Mouse (Mus musculus) cerebellum, adult 2 months (tissue): ENCODE data around the gene Fam234b.

Experiments
- CTCF ChIP-seq: fragments of 200-500 bp; IDR thresholded peaks from 2 replicates; pipeline ENCODE4 v1.5.1; 2011; ENCODE audit warnings: low read depth, mild to moderate bottlenecking, control low read depth, low read length, moderate library complexity, borderline replicate concordance; ENCODE audit not compliant: insufficient read depth
- POLR2A ChIP-seq: fragments of 200-500 bp; IDR thresholded peaks from 2 replicates; pipeline ENCODE4 v1.6.1; 2011; ENCODE audit warnings: low read length, control low read depth, borderline replicate concordance; ENCODE audit not compliant: insufficient read depth

DNA sequence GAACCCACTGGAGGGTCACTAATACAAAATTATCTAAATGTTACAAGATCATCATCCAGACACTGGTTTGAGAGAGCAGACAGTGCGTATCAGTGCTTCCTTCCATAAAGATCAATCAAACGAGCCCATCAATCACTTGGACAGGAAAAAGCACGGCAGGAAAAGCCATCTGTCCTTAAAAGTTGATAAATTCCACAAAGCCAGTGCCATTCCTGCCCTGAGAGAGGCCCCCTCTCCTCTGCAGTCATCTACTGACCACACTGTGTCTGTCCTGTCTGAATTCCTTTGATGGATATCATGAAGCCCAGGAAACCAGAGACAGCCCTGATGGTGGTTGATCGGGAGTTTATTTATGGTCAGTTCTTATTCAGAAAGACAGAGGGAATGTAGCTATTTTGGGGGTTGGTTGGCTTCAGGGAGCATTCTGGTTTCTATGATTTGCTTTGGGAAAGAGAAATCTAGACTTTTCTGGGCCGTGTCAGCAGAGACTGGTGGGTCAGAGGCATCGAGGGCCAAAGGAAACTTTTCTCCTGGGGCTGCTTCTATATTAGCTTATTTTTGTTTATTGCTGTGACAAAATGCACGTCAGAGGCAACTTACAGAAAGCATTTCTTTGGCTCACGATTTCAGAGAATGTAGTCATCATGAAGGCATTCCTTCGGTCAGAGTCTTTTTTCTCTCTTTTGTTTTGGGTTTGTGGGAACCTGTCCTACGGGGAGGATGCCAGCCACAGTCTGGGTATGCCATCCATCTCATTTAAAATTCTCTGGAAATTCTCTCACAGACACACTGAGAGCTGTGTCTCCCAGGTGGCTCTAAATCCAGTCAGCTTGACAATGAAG lies 10.5 kb upstream of the Fam234b start:
- TF ChIP-seq CTCF = no peak
- no peak for TF ChIP-seq POLR2A
